Mouse (Mus musculus) limb, embryonic 13.5 days (tissue): ENCODE measurements around the gene Ptger1. TPM values are rescaled to one million over a fixed set of nuclear protein-coding genes. Genes with fewer than 3 reads are reported as not detected.
A peak's percentile ranks its signal among the peaks of the same experiment; 100 is the strongest.

Experiments
- ATAC-seq: fragments of 200-750 bp; cut with Nextera tagmentation; 2 replicates; pipeline ENCODE4 v1.8.0; 2017; ENCODE audit warnings: low read depth, moderate number of reproducible peaks, moderate TSS enrichment; ENCODE audit not compliant: low FRiP score
- H3K27ac ChIP-seq: fragments of 300-500 bp; sonication (generic); 2 replicates; pipeline ENCODE4 v1.5.1; 2015; ENCODE audit warnings: inconsistent platforms, mild to moderate bottlenecking, moderate library complexity
- H3K27me3 ChIP-seq: fragments of 300-500 bp; sonication (generic); 2 replicates; pipeline ENCODE4 v1.6.1; 2015; ENCODE audit warnings: mild to moderate bottlenecking, inconsistent platforms
- H3K36me3 ChIP-seq: fragments of 300-500 bp; sonication (generic); 2 replicates; pipeline ENCODE4 v1.6.1; 2015; ENCODE audit warnings: inconsistent platforms, mild to moderate bottlenecking, moderate library complexity
- H3K4me1 ChIP-seq: fragments of 300-500 bp; sonication (generic); 2 replicates; pipeline ENCODE4 v1.6.1; 2015; ENCODE audit warnings: inconsistent platforms
- H3K4me2 ChIP-seq: fragments of 300-500 bp; sonication (generic); replicated peaks from 2 replicates; pipeline ENCODE4 v1.6.1; 2015; ENCODE audit warnings: inconsistent platforms, mild to moderate bottlenecking, moderate library complexity
- H3K4me3 ChIP-seq: fragments of 300-500 bp; sonication (generic); 2 replicates; pipeline ENCODE4 v1.5.1; 2015; ENCODE audit warnings: moderate library complexity, mild to moderate bottlenecking, inconsistent platforms
- H3K9ac ChIP-seq: fragments of 300-500 bp; sonication (generic); 2 replicates; pipeline ENCODE4 v1.6.1; 2015; ENCODE audit warnings: mild to moderate bottlenecking, inconsistent platforms
- H3K9me3 ChIP-seq: fragments of 300-500 bp; sonication (generic); 2 replicates; pipeline ENCODE4 v1.6.1; 2016; ENCODE audit warnings: inconsistent platforms
- WGBS: fragments of 180-500 bp; shearing (Covaris S2); methylation state at CpG from one replicate; pipeline ENCODE4 v1.1.7; 2015; 5-methylcytosine and 5-hydroxymethylcytosine counted together
- polyA plus RNA-seq: library from polyadenylated mRNA; unstranded; fragments of >200 nt; fragmentation: Nextera tagmentation; extraction: Ambion mirVana; gene quantifications from 2 replicates; pipeline ENCODE4 v1.2.1, GENCODE M21; 2015

The Ptger1 gene
- polyA plus RNA-seq, 1 experiment from 2014 or later, result 0.89 TPM

- WGBS, result 10% methylated on average over 8 of the region's 8 CpGs
- no peaks in the 10 kb centered on the region for H3K27me3 ChIP-seq
- 0 out of 2 replicates have a peak, but pooled peaks have one; percentile 2 for ATAC-seq
- H3K4me1 ChIP-seq, result peaks cover 48% of the 10 kb centered on the region
- H3K4me3 ChIP-seq, result no peak overlapping the region; the same call in 1 of the 2 replicates
- peaks cover 29% of the 10 kb centered on the region for H3K36me3 ChIP-seq
- H3K9ac ChIP-seq, result peak overlapping the region; percentile 55
- no peaks in the 10 kb centered on the region for H3K9me3 ChIP-seq
- H3K4me2 ChIP-seq, result peak overlapping the region; percentile 51
- H3K27ac ChIP-seq, result peak overlapping the region; percentile 33; the same call in 1 of the 2 replicates
These were observed 5.9 kb upstream of the Ptger1 start for GRCm38 (mm10) chr8:83660545-83660944.

- Histone ChIP-seq H3K27me3 (no peaks in the 10 kb centered on the region), H3K4me3 (peak overlapping the region; percentile 26), H3K36me3 (peaks cover 29% of the 10 kb centered on the region), H3K4me2 (peak overlapping the region; percentile 51), H3K27ac (no peak overlapping the region), H3K4me1 (peaks cover 51% of the 10 kb centered on the region), H3K9ac (peak overlapping the region; percentile 55), H3K9me3 (no peaks in the 10 kb centered on the region)
- 11% methylated on average over 22 of the region's 22 CpGs for WGBS
- ATAC-seq, result peak; percentile 45; the same call in 1 of the 2 replicates
These were observed 5.3 kb upstream of the Ptger1 start for GRCm38 (mm10) chr8:83660995-83661680.

- H3K27ac ChIP-seq, result peak overlapping the region; percentile 58; the same call in 1 of the 2 replicates
- no peaks in the 10 kb centered on the region; the same call in 1 of the 2 replicates for H3K27me3 ChIP-seq
- no peaks in the 10 kb centered on the region for H3K9me3 ChIP-seq
- peaks cover 63% of the 10 kb centered on the region for H3K4me1 ChIP-seq
- WGBS, result 8% methylated on average over 4 of the region's 4 CpGs
- peak overlapping the region; percentile 30; the same call in 1 of the 2 replicates for H3K4me2 ChIP-seq
- no peak overlapping the region for H3K4me3 ChIP-seq
- H3K9ac ChIP-seq, result no peak overlapping the region
- ATAC-seq, result peak; percentile 35
- H3K36me3 ChIP-seq, result peaks cover 24% of the 10 kb centered on the region
These were observed 4.1 kb upstream of the Ptger1 start for GRCm38 (mm10) chr8:83662421-83662826.

- no peak for ATAC-seq
- Histone ChIP-seq H3K36me3 (peaks cover 14% of the 10 kb centered on the region), H3K4me1 (peaks cover 75% of the 10 kb centered on the region), H3K27ac (no peak overlapping the region), H3K4me2 (no peak overlapping the region), H3K4me3 (no peak overlapping the region), H3K27me3 (peaks cover 9% of the 10 kb centered on the region; the same call in 1 of the 2 replicates), H3K9ac (no peak overlapping the region), H3K9me3 (no peaks in the 10 kb centered on the region)
- 88% methylated on average over 13 of the region's 13 CpGs for WGBS
These were observed 2.4 kb upstream of the Ptger1 start for GRCm38 (mm10) chr8:83664096-83664495.

GRCm38 (mm10) chr8:83664931-83665625 is 1.4 kb upstream of the Ptger1 start:
- Histone ChIP-seq H3K4me3 (no peak overlapping the region), H3K9ac (peak overlapping the region; percentile 19; the same call in 1 of the 2 replicates), H3K36me3 (peaks cover 24% of the 10 kb centered on the region), H3K4me1 (peaks cover 70% of the 10 kb centered on the region), H3K4me2 (no peak overlapping the region), H3K9me3 (no peaks in the 10 kb centered on the region), H3K27ac (peak overlapping the region; percentile 33; the same call in 1 of the 2 replicates), H3K27me3 (peaks cover 9% of the 10 kb centered on the region; the same call in 1 of the 2 replicates)
- 38% methylated on average over 2 of the region's 2 CpGs for WGBS
- ATAC-seq, result no peak

GRCm38 (mm10) chr8:83666866-83667234 is 372 bp downstream of the Ptger1 start:
- H3K4me1 ChIP-seq, result peaks cover 52% of the 10 kb centered on the region
- H3K27ac ChIP-seq, result peak overlapping the region; percentile 52; the same call in 1 of the 2 replicates
- no peaks in the 10 kb centered on the region for H3K9me3 ChIP-seq
- peaks cover 9% of the 10 kb centered on the region; the same call in 1 of the 2 replicates for H3K27me3 ChIP-seq
- peak overlapping the region; percentile 48; the same call in 1 of the 2 replicates for H3K9ac ChIP-seq
- H3K4me2 ChIP-seq, result peak overlapping the region; percentile 45
- 91% methylated on average over 3 of the region's 3 CpGs for WGBS
- peaks cover 42% of the 10 kb centered on the region for H3K36me3 ChIP-seq
- no peak for ATAC-seq
- H3K4me3 ChIP-seq, result peak overlapping the region; percentile 20

- peaks cover 45% of the 10 kb centered on the region for H3K4me1 ChIP-seq
- H3K9ac ChIP-seq, result peak overlapping the region; percentile 65; the same call in 1 of the 2 replicates
- no peak overlapping the region for H3K27ac ChIP-seq
- peaks cover 9% of the 10 kb centered on the region; the same call in 1 of the 2 replicates for H3K27me3 ChIP-seq
- H3K4me2 ChIP-seq, result peak overlapping the region; percentile 76
- WGBS, result 83% methylated on average over 10 of the region's 10 CpGs
- peak overlapping the region; percentile 48 for H3K4me3 ChIP-seq
- no peak for ATAC-seq
- H3K9me3 ChIP-seq, result no peaks in the 10 kb centered on the region
- peaks cover 48% of the 10 kb centered on the region for H3K36me3 ChIP-seq
These were observed 1.0 kb downstream of the Ptger1 start for GRCm38 (mm10) chr8:83667526-83667925.

GRCm38 (mm10) chr8:83668010-83668916 is 1.8 kb downstream of the Ptger1 start:
- Histone ChIP-seq H3K27ac (no peak overlapping the region), H3K36me3 (peaks cover 56% of the 10 kb centered on the region)
- peak; percentile 55; the same call in 1 of the 2 replicates for ATAC-seq

GRCm38 (mm10) chr8:83669013-83669412 is 2.5 kb downstream of the Ptger1 start:
- no peak for ATAC-seq
- H3K9me3 ChIP-seq, result no peaks in the 10 kb centered on the region
- H3K4me2 ChIP-seq, result peak overlapping the region; percentile 76
- H3K27me3 ChIP-seq, result peaks cover 9% of the 10 kb centered on the region; the same call in 1 of the 2 replicates
- H3K4me3 ChIP-seq, result peak overlapping the region; percentile 48; the same call in 1 of the 2 replicates
- peaks cover 57% of the 10 kb centered on the region for H3K36me3 ChIP-seq
- 77% methylated on average over 16 of the region's 16 CpGs for WGBS
- H3K9ac ChIP-seq, result no peak overlapping the region
- H3K27ac ChIP-seq, result no peak overlapping the region
- peaks cover 40% of the 10 kb centered on the region for H3K4me1 ChIP-seq

More at GRCm38 (mm10) chr8:83668010-83668916, 1.8 kb downstream of the Ptger1 start:
- H3K9ac ChIP-seq, result peak overlapping the region; percentile 65
- peaks cover 40% of the 10 kb centered on the region for H3K4me1 ChIP-seq
- WGBS, result 20% methylated on average over 80 of the region's 80 CpGs
- peak overlapping the region; percentile 48 for H3K4me3 ChIP-seq
- H3K27me3 ChIP-seq, result peaks cover 9% of the 10 kb centered on the region; the same call in 1 of the 2 replicates
- H3K9me3 ChIP-seq, result no peaks in the 10 kb centered on the region
- peak overlapping the region; percentile 76 for H3K4me2 ChIP-seq

GRCm38 (mm10) chr8:83672936-83673335 is 6.5 kb downstream of the Ptger1 start:
- Histone ChIP-seq H3K27ac (no peak overlapping the region), H3K36me3 (peaks cover 81% of the 10 kb centered on the region), H3K9ac (no peak overlapping the region), H3K4me2 (no peak overlapping the region), H3K27me3 (peaks cover 4% of the 10 kb centered on the region; the same call in 1 of the 2 replicates), H3K4me3 (no peak overlapping the region), H3K4me1 (peaks cover 6% of the 10 kb centered on the region), H3K9me3 (no peaks in the 10 kb centered on the region)
- WGBS, result 67% methylated on average over 5 of the region's 5 CpGs
- ATAC-seq, result no peak

- H3K27ac ChIP-seq, result no peak overlapping the region
- WGBS, result 81% methylated on average over 5 of the region's 5 CpGs
- H3K36me3 ChIP-seq, result peaks cover 92% of the 10 kb centered on the region
- H3K4me1 ChIP-seq, result no peaks in the 10 kb centered on the region
- no peak for ATAC-seq
- H3K9ac ChIP-seq, result no peak overlapping the region
- H3K27me3 ChIP-seq, result no peaks in the 10 kb centered on the region
- H3K4me3 ChIP-seq, result no peak overlapping the region
- H3K9me3 ChIP-seq, result no peaks in the 10 kb centered on the region
- H3K4me2 ChIP-seq, result no peak overlapping the region
These were observed 8.0 kb downstream of the Ptger1 start for GRCm38 (mm10) chr8:83674497-83674896.
